Mouse (Mus musculus): ENCODE measurements around the gene Hist1h2an.
"Not testable (repeated sequence)": the region's sequence is repeated elsewhere in the genome, so short reads cannot be mapped to it uniquely, and the experiment has no call there.

Gene Hist1h2an
- long read RNA-seq, experiment 1 = 0 reads
- long read RNA-seq, experiment 2 = 0 reads

- intact Hi-C loops (cut with DNase I) = not testable (repeated sequence)
Observed at GRCm38 (mm10) chr13:21786899-21787629, at the start of gene Hist1h2an, which contains the start of gene Hist1h2bp. TSS of gene Hist1h2an (minus strand) at chr13:21787218. TSS of gene Hist1h2bp (plus strand) at chr13:21787461.

GRCm38 (mm10) chr13:21833461-21833860 is 46.4 kb upstream of the Hist1h2an start, which contains the start of the genes Hist1h2ap and Hist1h2br:
TSS of gene Hist1h2ap (minus strand) at chr13:21833507.
TSS of gene Hist1h2br (plus strand) at chr13:21833743.
- intact Hi-C loops (cut with DNase I) = not testable (repeated sequence)

- intact Hi-C loops (cut with DNase I) = not testable (repeated sequence)
Observed at GRCm38 (mm10) chr13:21831418-21832394, 44.7 kb upstream of the Hist1h2an start, which contains the start of gene Hist1h4n. TSS of gene Hist1h4n (minus strand) at chr13:21832196.

DNA sequence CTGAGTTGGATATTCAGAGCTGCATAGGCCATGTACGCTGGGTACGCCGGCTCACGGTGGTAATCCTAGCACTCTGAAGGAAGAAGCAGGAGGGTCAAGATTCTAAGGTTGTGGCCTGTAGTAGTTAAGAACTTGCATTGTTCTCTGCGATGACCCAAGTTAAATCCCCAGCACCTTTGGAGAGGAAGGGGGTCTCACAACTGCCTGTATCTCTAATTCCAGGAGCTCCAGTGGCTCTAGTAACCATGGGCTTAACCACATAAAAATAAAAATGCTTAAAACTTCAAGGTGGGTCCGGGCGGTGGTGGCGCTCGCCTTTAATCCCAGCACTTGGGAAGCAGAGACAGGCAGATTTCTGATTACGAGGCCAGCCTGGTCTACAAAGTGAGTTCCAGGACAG is 43.3 kb upstream of the Hist1h2an start:
- intact Hi-C loops (cut with DNase I) = no loop called here

DNA sequence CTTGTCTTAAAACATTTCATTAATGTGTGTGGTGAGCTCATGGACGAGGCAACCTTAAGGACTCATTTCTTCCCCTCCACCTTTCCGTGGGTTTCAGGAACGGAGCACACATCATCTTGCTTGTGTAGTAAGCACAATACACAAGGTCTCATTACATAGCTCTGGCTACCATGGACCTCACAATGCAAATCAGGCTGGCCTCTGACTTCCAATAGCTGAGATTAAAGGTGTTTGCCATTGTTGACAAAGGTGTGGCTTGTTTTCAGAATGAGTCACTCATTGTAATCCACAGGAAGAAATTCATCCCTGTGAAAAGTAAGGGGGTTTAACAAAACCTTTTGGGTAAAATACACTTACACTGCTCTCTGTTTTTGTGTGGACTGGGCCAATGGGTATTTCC is 41.5 kb upstream of the Hist1h2an start:
- intact Hi-C loops (cut with DNase I) = no loop called here

DNA sequence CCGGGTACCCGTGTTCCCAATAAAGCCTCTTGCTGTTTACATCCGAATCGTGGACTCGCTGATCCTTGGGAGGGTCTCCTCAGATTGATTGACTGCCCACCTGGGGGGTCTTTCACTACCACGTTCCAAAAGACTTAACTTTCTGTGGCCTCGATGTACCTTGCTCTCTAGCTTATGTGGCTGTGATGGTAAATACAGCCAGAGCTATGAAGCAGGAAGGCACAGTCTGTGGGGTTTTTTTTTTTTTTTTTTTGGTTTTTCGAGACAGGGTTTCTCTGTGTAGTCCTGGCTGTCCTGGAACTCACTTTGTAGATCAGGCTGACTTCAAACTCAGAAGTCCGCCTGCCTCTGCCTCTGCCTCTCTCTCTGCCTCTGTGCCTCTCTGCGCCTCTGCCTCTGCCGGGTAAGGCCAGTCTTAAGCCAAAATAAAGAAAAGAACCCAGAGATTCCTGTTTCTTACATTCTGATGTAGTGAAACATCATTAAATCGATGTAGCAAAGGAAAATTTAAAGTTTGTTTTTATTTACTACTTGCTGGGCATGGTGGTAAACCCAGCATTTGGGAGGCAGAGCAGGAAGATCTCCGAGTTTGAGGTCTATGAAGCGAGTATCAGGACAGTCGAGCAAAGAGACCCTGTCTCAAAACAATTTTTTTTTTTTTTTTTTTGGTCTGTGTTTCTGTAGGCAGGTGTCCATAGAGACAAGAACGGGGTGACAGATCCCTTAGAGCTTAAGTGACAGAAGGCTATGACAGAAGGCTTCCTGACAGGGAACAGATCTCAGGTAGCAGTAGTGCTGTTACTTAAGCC is 33.3 kb upstream of the Hist1h2an start:
- intact Hi-C loops (cut with DNase I) = not testable (repeated sequence)

- intact Hi-C loops (cut with DNase I) = not testable (repeated sequence)
Observed at GRCm38 (mm10) chr13:21812092-21812491, 25.1 kb upstream of the Hist1h2an start.

- intact Hi-C loops (cut with DNase I) = not testable (repeated sequence)
Observed at GRCm38 (mm10) chr13:21811539-21811938, 24.5 kb upstream of the Hist1h2an start, which contains the start of gene Hist1h4m. TSS of gene Hist1h4m (plus strand) at chr13:21811746.

GRCm38 (mm10) chr13:21811074-21811473 is 24.1 kb upstream of the Hist1h2an start:
- intact Hi-C loops (cut with DNase I) = not testable (repeated sequence)

- intact Hi-C loops (cut with DNase I) = not testable (repeated sequence)
Observed at GRCm38 (mm10) chr13:21810073-21810472, 23.1 kb upstream of the Hist1h2an start, which contains the start of the genes Hist1h2bq and Hist1h2ao. TSS of gene Hist1h2bq (minus strand) at chr13:21810197. TSS of gene Hist1h2ao (plus strand) at chr13:21810465.

GRCm38 (mm10) chr13:21803058-21803457 is 16.0 kb upstream of the Hist1h2an start:
- intact Hi-C loops (cut with DNase I) = not testable (repeated sequence)

GRCm38 (mm10) chr13:21797163-21797562 is 10.1 kb upstream of the Hist1h2an start:
- intact Hi-C loops (cut with DNase I) = not testable (repeated sequence)

- intact Hi-C loops (cut with DNase I) = no loop called here
Observed at GRCm38 (mm10) chr13:21795584-21795983, 8.6 kb upstream of the Hist1h2an start.

DNA sequence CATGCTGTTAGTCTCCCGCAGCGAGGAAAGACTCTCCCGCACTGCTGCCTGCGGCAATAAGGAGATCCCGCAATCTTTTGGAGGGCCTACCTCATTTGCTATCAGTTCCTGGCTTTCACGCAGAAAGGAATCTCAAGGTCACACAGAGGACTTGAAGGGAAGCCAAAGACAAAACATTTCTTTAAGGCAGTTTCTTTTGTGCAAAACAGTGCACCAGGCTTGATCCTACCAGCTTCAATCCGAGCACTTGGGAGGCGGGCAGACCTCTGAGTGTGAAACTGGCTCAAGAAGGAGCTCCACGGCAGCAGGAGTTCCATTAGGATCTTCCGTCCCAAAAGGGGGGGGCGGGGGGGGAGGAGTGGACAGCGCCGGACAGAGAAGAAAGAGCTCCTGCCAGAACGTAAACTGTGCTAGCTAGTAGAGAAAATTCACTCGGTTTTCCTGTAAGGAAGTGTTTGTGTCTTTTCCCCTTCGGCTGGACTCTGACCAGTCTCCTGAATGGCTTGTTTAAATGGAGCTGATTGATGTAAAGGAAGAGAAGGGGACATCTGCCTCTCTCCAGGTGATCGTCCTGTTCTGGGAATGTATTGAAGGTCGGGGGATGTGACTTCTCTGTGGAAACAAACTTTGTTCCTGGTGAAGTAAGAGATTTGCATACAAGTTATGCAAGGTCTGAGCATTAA is 3.7 kb upstream of the Hist1h2an start:
- intact Hi-C loops (cut with DNase I) = no loop called here

GRCm38 (mm10) chr13:21789925-21790324 is 2.9 kb upstream of the Hist1h2an start:
- intact Hi-C loops (cut with DNase I) = no loop called here

DNA sequence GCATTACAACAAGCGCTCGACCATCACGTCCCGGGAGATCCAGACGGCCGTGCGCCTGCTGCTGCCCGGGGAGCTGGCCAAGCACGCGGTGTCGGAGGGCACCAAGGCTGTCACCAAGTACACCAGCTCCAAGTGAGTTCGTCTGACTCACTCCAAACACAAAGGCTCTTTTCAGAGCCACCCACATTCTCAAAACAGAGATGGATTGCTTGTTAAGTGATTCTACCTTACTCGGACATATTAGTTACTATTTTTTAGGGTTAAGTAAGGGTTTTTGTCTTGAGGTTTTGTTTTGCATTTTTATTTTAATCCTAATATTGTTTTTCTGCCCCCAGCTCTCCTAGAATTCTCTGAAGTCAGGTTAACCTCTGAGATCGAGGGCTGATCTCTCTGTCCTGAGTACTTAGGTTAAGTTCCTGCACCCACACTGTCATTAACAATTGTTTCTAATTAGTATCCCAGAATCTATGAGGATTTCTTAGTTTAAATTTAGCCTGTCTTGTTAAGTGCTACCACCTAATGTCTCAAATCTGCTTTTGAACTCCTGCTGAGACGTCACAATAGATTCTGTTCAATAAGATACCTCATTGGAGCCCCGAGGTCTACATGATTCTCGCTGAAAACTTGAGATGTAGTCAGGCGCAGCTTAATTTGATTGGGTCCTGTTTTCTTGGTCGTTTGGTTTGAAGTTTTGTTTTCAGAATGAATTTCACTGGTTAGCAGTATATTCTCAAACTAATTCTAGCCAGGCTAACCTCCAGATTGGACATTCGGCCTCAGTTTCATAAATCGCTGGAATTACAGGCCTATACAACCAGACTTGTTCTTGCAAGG is 959 bp upstream of the Hist1h2an start:
- intact Hi-C loops (cut with DNase I) = no loop called here

DNA sequence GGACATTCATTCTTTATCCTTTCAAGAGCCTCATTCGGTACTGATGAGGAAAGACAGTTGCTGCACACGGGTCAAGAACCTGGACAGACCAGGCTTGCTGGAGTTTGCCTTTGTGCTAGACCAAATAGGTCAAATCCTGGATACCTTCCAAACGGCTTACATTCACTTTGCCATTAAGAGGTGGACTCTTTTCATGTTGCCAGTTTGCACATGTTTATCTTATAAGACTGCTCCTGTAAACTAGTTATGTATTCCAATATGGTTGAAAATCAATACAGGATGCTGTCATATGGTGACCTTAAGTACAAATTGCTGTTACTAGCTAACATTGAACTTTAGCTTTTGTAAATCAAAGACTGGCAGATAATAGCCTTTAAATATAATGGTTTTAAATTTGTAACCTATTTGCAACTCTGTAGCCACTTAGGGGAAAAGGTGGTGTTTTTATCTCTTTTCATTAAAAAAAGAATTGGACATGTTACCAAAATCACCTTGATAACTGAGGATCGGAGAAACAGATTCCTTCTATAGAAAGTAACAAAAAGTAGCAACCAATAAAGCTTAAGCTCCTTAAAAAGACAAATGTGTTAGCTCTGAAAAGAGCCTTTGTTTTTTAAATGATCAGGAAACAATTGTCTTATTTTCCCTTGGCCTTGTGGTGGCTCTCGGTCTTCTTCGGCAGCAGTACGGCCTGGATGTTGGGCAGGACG is 674 bp downstream of the Hist1h2an start:
- intact Hi-C loops (cut with DNase I) = no loop called here

DNA sequence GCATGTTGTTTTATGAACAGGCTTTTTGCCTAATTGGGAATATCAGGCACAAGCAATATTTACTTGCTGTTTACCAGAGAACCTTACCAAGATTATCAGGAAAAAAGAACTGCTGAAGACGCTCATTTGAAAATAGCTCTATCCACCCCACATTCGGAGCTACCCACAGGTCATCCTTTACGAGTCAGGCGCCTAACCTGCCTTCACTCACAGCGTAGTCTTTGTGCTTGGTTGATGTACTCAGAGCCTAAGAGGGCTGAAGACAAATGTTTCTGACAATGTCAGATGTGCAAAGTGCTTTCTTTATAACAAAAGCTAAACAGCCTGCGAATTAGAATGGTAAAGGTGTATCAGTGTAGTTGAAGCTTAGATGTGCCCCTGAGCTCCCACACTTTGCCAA is 2.7 kb downstream of the Hist1h2an start:
- intact Hi-C loops (cut with DNase I) = no loop called here

All from adrenal gland (tissue).